Mouse (Mus musculus) CH12.LX (cell line): ENCODE results near the gene Gm45713. TPM values are rescaled to one million over a fixed set of nuclear protein-coding genes. Genes with fewer than 3 reads are reported as not detected.

Experiments
- DNase-seq: peaks from one replicate; pipeline ENCODE4 v3.0.0-alpha.2; 2013; ENCODE audit errors: extremely low read depth
- H3K27ac ChIP-seq: 2 replicates; pipeline ENCODE4 v1.5.1; 2012; ENCODE audit warnings: low read depth, mild to moderate bottlenecking, control low read depth, moderate library complexity; ENCODE audit not compliant: insufficient read depth
- H3K27me3 ChIP-seq: replicated peaks from 2 replicates; pipeline ENCODE3; 2012; ENCODE audit warnings: inconsistent platforms
- H3K36me3 ChIP-seq, 2 experiments: replicated peaks in 1 of 2; 2 replicates each; pipeline versions ENCODE3 to v1.6.1; 2012; ENCODE audit warnings: inconsistent platforms in 1 of 2, low read length in 1 of 2, mild to moderate bottlenecking in 1 of 2, mixed read lengths in 1 of 2, moderate library complexity in 1 of 2; ENCODE audit not compliant: control insufficient read depth in 1 of 2, insufficient read depth in 1 of 2
- H3K4me1 ChIP-seq, 2 experiments: 2 replicates each; pipeline ENCODE4 v1.6.1; 2012; ENCODE audit warnings: inconsistent platforms in 1 of 2, moderate library complexity in 1 of 2; ENCODE audit not compliant: insufficient read depth in 2 of 2, control insufficient read depth in 1 of 2
- H3K4me2 ChIP-seq: 2 replicates; pipeline ENCODE4 v1.6.1; 2012; ENCODE audit warnings: low read depth, mild to moderate bottlenecking, control low read depth; ENCODE audit not compliant: poor library complexity, insufficient read depth, severe bottlenecking
- H3K4me3 ChIP-seq, 3 experiments: fragments of 150-350 bp in 1 of 3; sonication (generic) in 1 of 3; replicated peaks in 1 of 3; 2 replicates each; pipeline versions ENCODE3 to v1.5.1; 2011 to 2012; ENCODE audit warnings: low read depth in 2 of 3, low read length in 2 of 3, mild to moderate bottlenecking in 2 of 3, moderate library complexity in 2 of 3, control low read depth in 1 of 3, improper control_type of control experiment in 1 of 3, inconsistent platforms in 1 of 3, mixed read lengths in 1 of 3; ENCODE audit not compliant: poor library complexity in 1 of 3
- H3K79me2 ChIP-seq: replicated peaks from 2 replicates; pipeline ENCODE4 v1.6.1; 2012; ENCODE audit warnings: mild to moderate bottlenecking, moderate library complexity; ENCODE audit not compliant: control insufficient read depth, poor library complexity, insufficient read depth, severe bottlenecking; ENCODE audit errors: extremely low read depth
- H3K9ac ChIP-seq: 2 replicates; pipeline ENCODE4 v1.6.1; 2012; ENCODE audit warnings: low read depth, mild to moderate bottlenecking, control low read depth, moderate library complexity; ENCODE audit not compliant: insufficient read depth
- H3K9me3 ChIP-seq: replicated peaks from 2 replicates; pipeline ENCODE3; 2012; ENCODE audit warnings: low read length, inconsistent platforms, mixed read lengths
- BHLHE40 ChIP-seq: IDR thresholded peaks from 2 replicates; pipeline ENCODE4 v1.6.1; 2011; ENCODE audit warnings: mild to moderate bottlenecking, low read depth, low read length, improper control_type of control experiment
- CHD1 ChIP-seq: IDR thresholded peaks from 2 replicates; pipeline ENCODE4 v1.6.1; 2012; ENCODE audit warnings: low read depth, low read length, improper control_type of control experiment, inconsistent platforms
- CTCF ChIP-seq, 2 experiments: IDR thresholded peaks in 1 of 2; conservative IDR thresholded peaks in 1 of 2; 2 replicates each; pipeline ENCODE4 v1.5.1; 2011 to 2012; ENCODE audit warnings: low read depth in 2 of 2, low read length in 2 of 2, improper control_type of control experiment in 1 of 2, inconsistent platforms in 1 of 2, mild to moderate bottlenecking in 1 of 2, moderate library complexity in 1 of 2
- ELF1 ChIP-seq: IDR thresholded peaks from 2 replicates; pipeline ENCODE4 v1.6.1; 2014; ENCODE audit warnings: low read depth, mild to moderate bottlenecking, inconsistent platforms, low read length, improper control_type of control experiment
- GABPA ChIP-seq: IDR thresholded peaks from 2 replicates; pipeline ENCODE4 v1.6.1; 2012; ENCODE audit warnings: low read depth, low read length, improper control_type of control experiment, inconsistent platforms; ENCODE audit not compliant: insufficient replicate concordance
- IRF4 ChIP-seq: IDR thresholded peaks from 2 replicates; pipeline ENCODE4 v1.6.1; 2014; ENCODE audit warnings: low read depth, mild to moderate bottlenecking, inconsistent platforms, low read length, improper control_type of control experiment
- JUND ChIP-seq: conservative IDR thresholded peaks from 2 replicates; pipeline ENCODE4 v1.6.1; 2011; ENCODE audit warnings: low read depth, low read length, improper control_type of control experiment
- KAT2A ChIP-seq: IDR thresholded peaks from 2 replicates; pipeline ENCODE4 v1.6.1; 2012; ENCODE audit warnings: low read length, improper control_type of control experiment, inconsistent platforms; ENCODE audit not compliant: insufficient replicate concordance
- MAFK ChIP-seq: IDR thresholded peaks from 2 replicates; pipeline ENCODE4 v1.6.1; 2011; ENCODE audit warnings: low read length, improper control_type of control experiment; ENCODE audit not compliant: insufficient replicate concordance
- MEF2A ChIP-seq: IDR thresholded peaks from 2 replicates; pipeline ENCODE4 v1.6.1; 2014; ENCODE audit warnings: low read depth, mild to moderate bottlenecking, inconsistent platforms, low read length, improper control_type of control experiment, borderline replicate concordance
- MXI1 ChIP-seq: IDR thresholded peaks from 2 replicates; pipeline ENCODE4 v1.6.1; 2011; ENCODE audit warnings: mild to moderate bottlenecking, low read depth, low read length, improper control_type of control experiment
- MYC ChIP-seq: IDR thresholded peaks from 2 replicates; pipeline ENCODE4 v1.6.1; 2011; ENCODE audit warnings: low read depth, mild to moderate bottlenecking, improper control_type of control experiment, low read length
- NELFE ChIP-seq: IDR thresholded peaks from 2 replicates; pipeline ENCODE4 v1.6.1; 2011; ENCODE audit warnings: low read depth, low read length, improper control_type of control experiment
- PAX5 ChIP-seq: IDR thresholded peaks from 2 replicates; pipeline ENCODE4 v1.6.1; 2012; ENCODE audit warnings: low read length, inconsistent platforms, mixed read lengths
- POLR2AphosphoS2 ChIP-seq: IDR thresholded peaks from 2 replicates; pipeline ENCODE4 v1.6.1; 2011; ENCODE audit warnings: low read depth, low read length, improper control_type of control experiment
- RAD21 ChIP-seq: IDR thresholded peaks from 2 replicates; pipeline ENCODE4 v1.6.1; 2011; ENCODE audit warnings: low read depth, mild to moderate bottlenecking, low read length, improper control_type of control experiment, moderate library complexity
- RCOR1 ChIP-seq: conservative IDR thresholded peaks from 2 replicates; pipeline ENCODE4 v1.6.1; 2012; ENCODE audit warnings: low read depth, mild to moderate bottlenecking, inconsistent platforms, low read length, improper control_type of control experiment
- SMC3 ChIP-seq: IDR thresholded peaks from 2 replicates; pipeline ENCODE4 v1.6.1; 2011; ENCODE audit warnings: low read depth, low read length, improper control_type of control experiment
- TBP ChIP-seq: conservative IDR thresholded peaks from 2 replicates; pipeline ENCODE4 v1.6.1; 2011; ENCODE audit warnings: low read depth, low read length, improper control_type of control experiment
- UBTF ChIP-seq: IDR thresholded peaks from 2 replicates; pipeline ENCODE4 v1.6.1; 2012; ENCODE audit warnings: low read depth, mild to moderate bottlenecking, inconsistent platforms, low read length, improper control_type of control experiment, moderate library complexity
- USF2 ChIP-seq: conservative IDR thresholded peaks from 2 replicates; pipeline ENCODE4 v1.6.1; 2011; ENCODE audit warnings: low read depth, low read length, improper control_type of control experiment
- ZC3H11A ChIP-seq: IDR thresholded peaks from 2 replicates; pipeline ENCODE4 v1.6.1; 2012; ENCODE audit warnings: low read depth, mild to moderate bottlenecking, inconsistent platforms, low read length, improper control_type of control experiment
- ZMIZ1 ChIP-seq: IDR thresholded peaks from 2 replicates; pipeline ENCODE4 v1.6.1; 2012; ENCODE audit warnings: low read depth, mild to moderate bottlenecking, inconsistent platforms, low read length, improper control_type of control experiment
- dilution Hi-C: fragments of 300-500 bp; cut with MboI; formaldehyde crosslinking; loops from 2 replicates; pipeline ENCODE4 v1.14.3; 2020; ENCODE audit warnings: low sequenced_read_pairs; ENCODE audit not compliant: extremely low pct_unique_long_range_greater_than_20kb, extremely low pct_ligation_motif_present
- in situ Hi-C: fragments of 300-500 bp; cut with MboI; formaldehyde crosslinking; loops from 3 replicates; pipeline ENCODE4 v1.14.3; 2019; ENCODE audit warnings: low sequenced_read_pairs, low pct_ligation_motif_present, low pct_unique_long_range_greater_than_20kb, mixed read lengths
- polyA plus RNA-seq: library from polyadenylated mRNA; unstranded; fragments of >175 nt; gene quantifications from 2 replicates; pipeline ENCODE4 v1.2.1, GENCODE M21; 2012; ENCODE audit warnings: low read depth; ENCODE audit not compliant: insufficient read length
- total RNA-seq, 2 experiments: library from RNA; depleted of rRNA; stranded (reverse); fragments of 300-350 nt in 1 of 2; fragments of >200 nt in 1 of 2; gene quantifications; 2 replicates each; pipeline ENCODE4 v1.2.3; 2012 to 2014

Gm45713 gene
- total and polyA plus RNA-seq, 3 experiments: 2.2 TPM; not detected in 2

GRCm38 (mm10) chr7:45183672-45184071 lies 47.6 kb upstream of the Gm45713 start:
- Histone ChIP-seq H3K36me3 (no peaks in the 10 kb centered on the region), H3K4me3 (no peak overlapping the region), H3K79me2 (no peaks in the 10 kb centered on the region)
- TF ChIP-seq RAD21: no peak
- no peak for TF ChIP-seq UBTF
- TF ChIP-seq MAFK: no peak
- TF ChIP-seq USF2: no peak
- TF ChIP-seq NELFE: no peak
- no peak for TF ChIP-seq MYC
- TF ChIP-seq JUND: no peak
- TF ChIP-seq IRF4: no peak
- no peak for TF ChIP-seq KAT2A
- no peak for TF ChIP-seq ZMIZ1
- TF ChIP-seq MXI1: no peak
- no peak for TF ChIP-seq ZC3H11A
- no peak for TF ChIP-seq PAX5
- TF ChIP-seq SMC3: no peak
- no peak for TF ChIP-seq MEF2A
- no peak for TF ChIP-seq CHD1
- no peak for TF ChIP-seq TBP
- TF ChIP-seq RCOR1: no peak
- no peak for TF ChIP-seq CTCF (conservative IDR thresholded peaks at IDR 0.05 in 1 of 2, IDR thresholded peaks at IDR 0.05 in 1 of 2; ENCODE audit: low read depth in 2 of 2, low read length in 2 of 2)
- TF ChIP-seq, all 38 proteins: peak for 0
- Histone ChIP-seq H3K4me2 (no peak overlapping the region), H3K27me3 (peaks cover 96% of the 10 kb centered on the region), H3K4me1 (peaks cover 0 to 10% of the 10 kb centered on the region in 2 experiments; a peak in 2 of 4 replicates), H3K27ac (no peak overlapping the region), H3K9me3 (peaks cover under 1% of the 10 kb centered on the region), H3K9ac (no peak overlapping the region)
- dilution Hi-C loops (no loop called here), in situ Hi-C loops (no loop called here)
- DNase-seq: no peak

GRCm38 (mm10) chr7:45182606-45183005 lies 46.6 kb upstream of the Gm45713 start:
- peaks cover 2% of the 10 kb centered on the region for H3K9me3 ChIP-seq
- no peaks in the 10 kb centered on the region for H3K36me3 ChIP-seq
- H3K27ac ChIP-seq: no peak overlapping the region
- TF ChIP-seq TBP: no peak
- TF ChIP-seq POLR2AphosphoS2: no peak
- TF ChIP-seq CHD1: no peak
- TF ChIP-seq MEF2A: no peak
- TF ChIP-seq MAFK: no peak
- no peak for TF ChIP-seq BHLHE40
- TF ChIP-seq NELFE: no peak
- TF ChIP-seq ELF1: no peak
- no peak for TF ChIP-seq GABPA
- TF ChIP-seq CTCF (conservative IDR thresholded peaks at IDR 0.05 in 1 of 2, IDR thresholded peaks at IDR 0.05 in 1 of 2; ENCODE audit: low read depth in 2 of 2, low read length in 2 of 2): no peak
- H3K4me3 ChIP-seq: no peak overlapping the region
- dilution Hi-C loops: no loop called here
- no peaks in the 10 kb centered on the region for H3K79me2 ChIP-seq
- H3K9ac ChIP-seq: no peak overlapping the region
- in situ Hi-C loops: no loop called here
- DNase-seq: no peak
- peak overlapping the region; percentile 56 for H3K4me2 ChIP-seq
- H3K4me1 ChIP-seq: peaks cover 0 to 10% of the 10 kb centered on the region in 2 experiments; a peak in 2 of 4 replicates
- H3K27me3 ChIP-seq: peaks cover 96% of the 10 kb centered on the region
